Mouse (Mus musculus) gastrocnemius, postnatal 25 days (tissue): ENCODE data around the gene Cxcr3. TPM values are rescaled to one million over a fixed set of nuclear protein-coding genes. Genes with fewer than 3 reads are reported as not detected.

Source experiments
- DNase-seq: peaks from one replicate; pipeline ENCODE4 v3.0.0; 2022
- long read RNA-seq, 2 experiments: library from polyadenylated mRNA; stranded (forward); transcript quantifications; one replicate each; pipeline ENCODE4 v2.0.0; 2021
- total RNA-seq, 2 experiments: library from RNA; stranded (reverse); gene quantifications; 1 replicate in 1 of 2; 2 replicates in 1 of 2; pipeline ENCODE4 v1.2.3; 2021

Cxcr3 gene
- under 1 TPM in 1 of 2 experiments, not detected in 1; 0.16 TPM for total RNA-seq
- long read RNA-seq, experiment 1, result 0 reads
- long read RNA-seq, experiment 2, result 0 reads

GRCm38 (mm10) chrX:101733828-101734319 is at the start of gene Cxcr3:
Cxcr3 (minus strand) TSS chrX:101734269.
- DNase-seq, result no peak

- no peak for DNase-seq
Observed at GRCm38 (mm10) chrX:101772035-101772434, 38.0 kb upstream of the Cxcr3 start.

DNA sequence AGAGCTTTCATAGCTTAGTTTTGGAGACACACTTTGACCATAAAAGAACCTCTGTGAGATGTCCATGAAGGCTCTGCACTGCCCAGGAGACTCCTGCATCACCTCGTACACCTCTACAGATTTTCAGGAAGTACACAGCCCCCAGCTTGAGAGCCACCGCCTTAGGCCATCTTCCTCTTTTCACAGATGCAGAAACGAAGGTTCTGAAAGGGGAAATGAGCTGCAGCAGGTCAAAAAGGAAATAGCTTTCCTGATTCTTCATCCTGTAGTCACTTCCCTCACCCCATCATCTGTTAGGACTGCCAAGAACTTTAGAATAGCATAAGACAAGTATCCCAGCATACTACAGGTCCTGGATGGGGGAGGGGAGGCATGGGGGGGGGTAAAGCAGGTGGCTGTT is 36.2 kb upstream of the Cxcr3 start:
- DNase-seq, result no peak

GRCm38 (mm10) chrX:101769478-101769877 is 35.4 kb upstream of the Cxcr3 start:
- no peak for DNase-seq

DNA sequence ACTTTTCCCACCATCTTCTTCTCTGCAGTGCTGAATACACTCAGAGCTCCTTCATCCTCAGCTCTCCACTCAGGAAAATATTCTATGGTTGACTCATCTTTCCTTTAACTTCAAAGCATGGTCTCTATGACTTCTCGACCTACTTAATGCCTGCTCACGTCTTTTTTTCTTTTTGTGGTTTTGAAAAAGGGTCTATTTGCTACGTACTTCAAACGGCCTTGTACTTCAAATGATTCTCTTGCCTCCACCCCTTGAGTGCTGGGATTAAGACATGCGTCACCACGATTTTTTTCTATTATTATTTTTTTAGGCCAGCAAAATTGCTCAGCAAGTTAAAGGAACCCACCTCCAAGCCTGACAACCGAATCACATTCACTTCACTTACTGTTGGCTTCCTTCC is 33.2 kb upstream of the Cxcr3 start:
- DNase-seq, result no peak

DNA sequence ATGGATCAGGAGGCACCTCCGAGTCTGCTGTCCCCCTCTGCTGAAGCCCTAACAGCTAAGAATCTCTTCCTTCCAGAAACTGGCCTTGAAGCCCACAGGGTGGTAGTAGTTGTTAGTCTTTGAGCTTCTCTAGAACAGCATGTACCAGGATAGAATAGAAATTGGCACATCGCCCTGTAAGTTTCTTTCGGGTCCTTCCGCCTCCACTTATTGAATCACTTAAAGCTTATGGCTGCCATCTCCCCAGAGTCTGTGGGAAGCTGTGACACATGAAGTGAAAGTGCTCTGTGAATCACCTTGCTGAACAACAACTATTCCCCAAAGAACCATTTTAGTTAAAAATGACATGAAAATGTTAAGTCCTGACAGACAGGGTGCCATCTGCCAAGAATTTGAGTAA is 31.0 kb upstream of the Cxcr3 start:
- DNase-seq, result no peak

GRCm38 (mm10) chrX:101764621-101765020 is 30.6 kb upstream of the Cxcr3 start:
- DNase-seq, result no peak

DNA sequence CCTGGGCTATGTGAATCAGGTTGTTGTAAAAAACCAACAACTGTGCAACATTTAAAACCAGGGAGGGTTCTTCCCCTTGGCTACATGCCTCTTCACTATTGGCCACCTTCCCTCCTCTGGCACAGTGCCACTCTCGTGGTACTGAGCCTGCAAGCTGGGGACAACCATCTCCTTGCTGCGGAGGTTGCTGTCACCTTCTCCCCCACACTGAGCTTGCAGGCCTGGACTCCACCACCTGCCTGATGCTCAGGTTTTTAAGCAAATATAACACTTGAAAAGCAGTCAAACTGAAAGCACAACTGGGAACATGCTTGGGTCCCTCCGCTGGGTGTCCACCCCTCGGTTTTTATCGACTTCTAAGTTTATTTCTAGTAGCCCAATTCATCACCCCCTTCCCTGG is 20.4 kb upstream of the Cxcr3 start:
- no peak for DNase-seq

GRCm38 (mm10) chrX:101750144-101750543 is 16.1 kb upstream of the Cxcr3 start:
- DNase-seq, result no peak

DNA sequence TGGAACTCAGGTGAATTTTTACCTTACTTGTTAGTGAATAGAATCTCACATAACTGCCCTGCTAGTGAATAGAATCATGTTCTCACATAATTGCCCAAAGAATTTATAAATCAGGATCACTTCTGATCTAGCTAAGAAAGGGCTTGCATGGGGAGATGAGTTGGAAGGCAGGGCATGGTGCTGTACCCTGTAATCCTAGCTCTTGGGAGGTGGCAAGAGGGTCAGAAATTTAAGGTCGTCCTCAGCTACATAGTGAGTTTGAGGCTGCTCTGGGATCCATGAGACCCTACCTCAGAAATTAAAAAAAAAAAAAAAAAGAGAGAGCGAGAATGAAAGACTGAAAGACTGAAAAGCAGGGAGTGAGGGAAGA is 7.0 kb upstream of the Cxcr3 start:
- DNase-seq, result no peak

- DNase-seq, result no peak
Observed at GRCm38 (mm10) chrX:101740335-101741063, 6.4 kb upstream of the Cxcr3 start.

DNA sequence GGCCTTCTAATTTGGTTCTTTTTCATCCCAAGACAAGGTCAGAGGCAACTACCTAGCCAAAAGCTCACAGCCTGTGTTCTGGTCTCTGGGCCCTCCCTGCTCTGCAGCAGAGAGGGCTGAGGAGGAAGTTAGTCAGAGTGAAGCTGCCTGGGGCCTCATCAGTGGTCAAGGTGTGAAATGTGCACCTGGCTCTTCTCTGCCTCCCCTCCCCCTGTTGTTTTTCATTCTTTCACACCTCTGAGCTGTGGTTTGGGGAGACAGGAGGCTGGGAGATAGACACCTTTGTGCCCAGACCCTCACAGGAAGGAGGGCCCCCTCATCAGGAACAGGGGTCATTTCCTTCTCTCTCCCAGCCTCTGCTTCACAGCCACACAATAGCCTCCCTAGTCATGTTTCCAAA is 3.1 kb upstream of the Cxcr3 start:
- no peak for DNase-seq

- no peak for DNase-seq
Observed at GRCm38 (mm10) chrX:101734981-101735380, 912 bp upstream of the Cxcr3 start.

DNA sequence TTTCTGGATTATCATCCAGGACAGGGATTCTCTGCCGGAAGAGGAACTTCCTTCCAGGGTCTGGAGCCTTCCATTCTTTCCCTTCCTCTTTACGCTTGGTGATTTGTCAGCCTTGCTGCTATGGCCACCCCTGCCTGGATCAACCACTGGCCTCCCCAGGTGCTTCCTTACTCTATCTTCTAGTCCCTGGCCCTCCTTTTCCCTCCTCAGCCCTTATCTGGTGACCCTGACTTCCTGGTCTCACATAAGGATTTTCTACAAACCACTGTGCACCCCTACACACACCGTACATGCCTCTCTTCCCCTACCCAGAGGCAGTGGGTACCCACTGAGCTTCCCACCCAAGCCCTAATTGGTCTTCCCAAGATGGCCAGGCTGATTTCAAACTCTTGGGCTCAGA is 781 bp downstream of the Cxcr3 start:
- DNase-seq, result no peak

DNA sequence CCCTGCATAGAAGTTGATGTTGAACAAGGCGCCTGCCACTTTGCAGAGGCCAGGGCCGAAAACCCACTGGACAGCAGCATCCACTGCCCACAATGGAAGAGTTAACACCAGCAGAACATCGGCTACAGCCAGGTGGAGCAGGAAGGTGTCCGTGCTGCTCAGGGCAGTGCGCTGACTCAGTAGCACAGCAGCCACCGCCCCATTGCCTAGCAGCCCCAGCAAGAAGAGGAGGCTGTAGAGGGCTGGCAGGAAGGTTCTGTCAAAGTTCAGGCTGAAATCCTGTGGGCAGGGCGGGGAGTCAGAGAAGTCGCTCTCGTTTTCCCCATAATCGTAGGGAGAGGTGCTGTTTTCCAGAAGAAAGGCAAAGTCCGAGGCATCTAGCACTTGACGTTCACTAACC is 1.4 kb downstream of the Cxcr3 start:
- no peak for DNase-seq

DNA sequence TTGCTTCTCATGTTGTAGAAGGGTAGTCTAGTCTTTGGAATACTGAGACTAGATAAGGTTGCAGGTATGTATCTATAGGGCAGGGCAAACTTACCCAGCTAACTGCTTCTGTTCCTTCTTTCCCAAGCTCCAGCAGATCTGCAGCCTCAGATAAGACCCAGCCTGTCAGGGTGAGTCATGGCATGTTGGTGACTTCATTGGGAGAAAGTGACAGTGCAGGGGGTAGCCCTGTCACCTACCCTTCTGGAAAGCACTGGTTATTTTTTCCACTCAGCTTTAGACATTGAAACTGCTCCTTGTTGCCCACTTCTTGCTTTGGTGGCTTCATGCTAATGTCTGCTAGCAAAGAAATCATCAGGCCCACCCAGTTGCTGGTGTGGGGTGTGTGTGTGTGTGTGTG is 4.1 kb downstream of the Cxcr3 start:
- DNase-seq, result no peak

GRCm38 (mm10) chrX:101720401-101720800 is 13.7 kb downstream of the Cxcr3 start:
- no peak for DNase-seq

- no peak for DNase-seq
Observed at GRCm38 (mm10) chrX:101705111-101705510, 29.0 kb downstream of the Cxcr3 start.

- no peak for DNase-seq
Observed at GRCm38 (mm10) chrX:101698232-101698631, 35.8 kb downstream of the Cxcr3 start.

DNA sequence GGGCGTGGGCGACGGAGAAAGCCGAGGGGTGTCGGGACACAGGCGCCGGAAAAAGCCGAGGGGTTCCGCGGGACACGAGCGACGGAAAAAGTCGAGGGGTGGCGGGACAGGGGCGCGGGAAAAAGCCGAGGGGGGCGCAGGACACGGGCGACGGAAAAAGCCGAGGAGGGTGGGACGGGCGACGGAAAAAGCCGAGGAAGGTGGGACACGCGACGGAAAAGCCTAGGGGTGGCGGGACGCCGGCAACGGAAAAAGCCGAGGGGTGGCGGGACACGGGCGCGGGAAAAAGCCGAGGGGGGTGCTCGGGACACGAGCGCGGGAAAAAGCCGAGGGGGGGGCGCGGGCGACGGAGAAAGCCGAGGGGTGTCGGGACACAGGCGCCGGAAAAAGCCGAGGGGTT is 36.5 kb downstream of the Cxcr3 start:
- no peak for DNase-seq

DNA sequence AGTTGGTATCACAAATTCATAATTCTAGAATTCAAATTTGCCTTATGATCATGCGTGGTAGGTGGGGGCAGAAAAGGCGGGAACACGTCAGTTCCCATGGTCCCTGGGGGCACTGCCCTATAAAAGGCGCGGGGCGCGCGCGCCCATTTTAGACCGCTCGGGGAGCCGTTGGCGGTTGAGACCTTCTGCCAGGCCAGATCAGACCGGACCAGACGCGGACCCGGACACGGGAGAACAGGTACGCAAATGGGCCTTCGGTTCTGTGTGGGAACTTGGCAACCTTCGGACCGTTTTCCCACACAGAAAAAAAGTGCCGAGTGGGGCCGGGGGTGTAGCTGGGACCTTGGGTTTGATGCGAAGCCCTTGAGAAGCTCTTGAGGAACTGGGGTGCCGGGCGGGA is 38.4 kb downstream of the Cxcr3 start:
- DNase-seq, result no peak
